Mouse (Mus musculus) heart, postnatal 0 days (tissue): ENCODE results near the gene Gm1123. TPM values are rescaled to one million over a fixed set of nuclear protein-coding genes. Genes with fewer than 3 reads are reported as not detected.

Experiments used
- ATAC-seq: fragments of 200-750 bp; cut with Nextera tagmentation; 2 replicates; pipeline ENCODE4 v1.8.0; 2017; ENCODE audit warnings: low read depth, moderate number of reproducible peaks, moderate library complexity; ENCODE audit not compliant: insufficient read depth
- DNase-seq: peaks from one replicate; pipeline ENCODE4 v3.0.0-alpha.2; 2016; ENCODE audit warnings: low spot score
- H3K27ac ChIP-seq: fragments of 300-500 bp; sonication (generic); 2 replicates; pipeline ENCODE4 v1.5.1; 2014; ENCODE audit warnings: low read depth, mild to moderate bottlenecking
- H3K27me3 ChIP-seq: fragments of 300-500 bp; sonication (generic); 2 replicates; pipeline ENCODE4 v1.6.1; 2014; ENCODE audit warnings: low read length, mixed read lengths; ENCODE audit not compliant: control insufficient read depth, insufficient read depth
- H3K36me3 ChIP-seq: fragments of 300-500 bp; sonication (generic); replicated peaks from 2 replicates; pipeline ENCODE4 v1.6.1; 2014; ENCODE audit warnings: low read length, mixed read lengths; ENCODE audit not compliant: control insufficient read depth, insufficient read depth
- H3K4me1 ChIP-seq: fragments of 300-500 bp; sonication (generic); 2 replicates; pipeline ENCODE4 v1.6.1; 2014; ENCODE audit warnings: antibody characterized with exemption; ENCODE audit not compliant: control insufficient read depth, insufficient read depth
- H3K4me2 ChIP-seq: fragments of 300-500 bp; sonication (generic); 2 replicates; pipeline ENCODE4 v1.6.1; 2014; ENCODE audit warnings: low read depth, mild to moderate bottlenecking, low read length, moderate library complexity
- H3K4me3 ChIP-seq: fragments of 300-500 bp; sonication (generic); 2 replicates; pipeline ENCODE4 v1.5.1; 2014; ENCODE audit warnings: low read depth, low read length
- H3K9ac ChIP-seq: fragments of 300-500 bp; sonication (generic); replicated peaks from 2 replicates; pipeline ENCODE4 v1.6.1; 2014; ENCODE audit warnings: low read depth, low read length, mixed read lengths
- H3K9me3 ChIP-seq: fragments of 300-500 bp; sonication (generic); replicated peaks from 2 replicates; pipeline ENCODE4 v1.6.1; 2016; ENCODE audit warnings: low read length; ENCODE audit not compliant: control insufficient read depth
- CTCF ChIP-seq: IDR thresholded peaks from 2 replicates; pipeline ENCODE4 v1.5.1; 2016; ENCODE audit warnings: antibody characterized with exemption, control low read depth, low read depth
- EP300 ChIP-seq: IDR thresholded peaks from 2 replicates; pipeline ENCODE4 v1.6.1; 2016; ENCODE audit warnings: antibody characterized with exemption, low read depth
- WGBS: fragments of 180-500 bp; shearing (Covaris S2); extraction: QIAGEN DNeasy Blood & Tissue Kit; methylation state at CpG from one replicate; pipeline ENCODE4 v1.1.7; 2014; 5-methylcytosine and 5-hydroxymethylcytosine counted together
- polyA plus RNA-seq: library from polyadenylated mRNA; unstranded; fragments of >200 nt; fragmentation: Nextera tagmentation; extraction: Ambion mirVana; gene quantifications from 2 replicates; pipeline ENCODE4 v1.2.1, GENCODE M21; 2015
- total RNA-seq: library from RNA; depleted of rRNA; stranded (reverse); fragments of >200 nt; gene quantifications from 2 replicates; pipeline ENCODE4 v1.2.3, GENCODE M21; 2014; ENCODE audit warnings: low replicate concordance

Gene Gm1123
- total and polyA plus RNA-seq, 2 experiments from 2014 or later: 0.07 TPM; not detected in 1

DNA sequence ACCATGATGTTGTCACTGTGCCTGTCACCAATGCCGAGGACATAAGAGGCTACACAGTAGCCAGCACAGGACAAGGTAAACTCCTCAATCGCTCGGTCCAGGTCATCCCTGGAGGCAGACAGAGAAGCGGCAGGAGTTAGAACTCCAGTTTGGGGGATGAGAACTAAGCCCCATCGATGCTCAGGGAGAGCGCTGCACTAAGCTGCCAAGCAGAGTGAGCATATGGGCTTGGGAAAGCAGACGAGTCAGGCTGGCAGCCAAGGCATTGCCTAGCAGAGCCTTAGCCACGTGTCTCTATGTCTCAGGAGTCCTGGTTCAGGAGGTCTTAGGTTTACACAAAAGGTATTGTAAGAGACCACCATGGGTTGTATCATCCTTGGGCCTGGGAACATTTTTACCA, 9.2 kb upstream of the Gm1123 start:
- Histone ChIP-seq H3K36me3 (peaks cover 20% of the 10 kb centered on the region), H3K27ac (no peak overlapping the region), H3K27me3 (no peaks in the 10 kb centered on the region), H3K4me2 (no peak overlapping the region), H3K4me3 (no peak overlapping the region), H3K9ac (no peak overlapping the region), H3K9me3 (no peaks in the 10 kb centered on the region), H3K4me1 (peaks cover 5% of the 10 kb centered on the region)
- ATAC-seq: no peak
- no peak for DNase-seq
- WGBS: 87% methylated on average over 8 of the region's 8 CpGs
- TF ChIP-seq CTCF (no peak), EP300 (no peak)

DNA sequence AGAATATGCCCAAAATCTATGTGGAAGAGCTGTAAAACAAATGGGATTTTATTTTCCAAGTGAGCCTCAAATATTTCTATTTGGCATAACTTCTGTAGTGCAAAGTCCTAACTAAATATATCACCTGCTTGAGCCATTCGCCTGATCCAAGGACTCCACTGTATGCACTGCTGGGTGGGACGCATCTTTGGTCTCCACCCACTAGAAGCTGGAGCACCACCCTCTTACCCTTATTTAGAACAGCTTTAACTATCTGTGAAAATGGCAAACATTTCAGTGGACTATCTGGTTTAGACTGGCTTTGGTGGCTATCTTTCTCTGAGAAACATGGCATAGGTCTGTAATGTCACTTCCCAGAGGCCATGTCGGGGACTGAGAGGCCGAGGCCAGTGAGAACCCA, 7.1 kb upstream of the Gm1123 start:
- no peaks in the 10 kb centered on the region for H3K9me3 ChIP-seq
- no peak overlapping the region for H3K27ac ChIP-seq
- H3K36me3 ChIP-seq: peaks cover 26% of the 10 kb centered on the region
- 80% methylated on average over 4 of the region's 4 CpGs for WGBS
- no peak for TF ChIP-seq CTCF
- TF ChIP-seq EP300: no peak
- no peaks in the 10 kb centered on the region for H3K27me3 ChIP-seq
- ATAC-seq: no peak
- no peak overlapping the region for H3K9ac ChIP-seq
- DNase-seq: no peak
- H3K4me2 ChIP-seq: no peak overlapping the region
- H3K4me3 ChIP-seq: no peak overlapping the region
- no peaks in the 10 kb centered on the region for H3K4me1 ChIP-seq

DNA sequence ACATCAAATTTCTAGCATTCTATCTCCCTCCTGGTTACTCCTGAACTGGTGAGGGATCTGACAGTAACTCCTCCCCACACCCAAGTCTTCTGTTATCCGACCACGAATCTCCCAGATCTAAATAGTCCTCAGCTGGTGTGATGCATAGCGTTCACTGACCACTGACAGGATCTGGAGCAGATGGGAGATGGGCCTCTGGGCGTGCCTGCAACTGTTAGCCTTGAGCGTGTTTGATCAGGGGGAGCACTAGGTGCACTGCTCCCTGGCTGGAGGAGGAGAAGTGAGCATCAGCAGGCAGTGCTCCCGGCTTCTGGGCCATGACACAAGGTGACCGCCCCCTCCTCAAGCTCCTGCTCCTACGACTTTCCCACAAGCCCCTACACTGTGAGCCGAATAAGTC, 6.5 kb upstream of the Gm1123 start:
- no peak overlapping the region for H3K4me3 ChIP-seq
- no peak overlapping the region for H3K4me2 ChIP-seq
- WGBS: 77% methylated on average over 9 of the region's 9 CpGs
- H3K9me3 ChIP-seq: no peaks in the 10 kb centered on the region
- TF ChIP-seq EP300: no peak
- TF ChIP-seq CTCF: no peak
- no peaks in the 10 kb centered on the region for H3K27me3 ChIP-seq
- no peak overlapping the region for H3K9ac ChIP-seq
- no peak overlapping the region for H3K27ac ChIP-seq
- ATAC-seq (no peak), DNase-seq (no peak)
- H3K4me1 ChIP-seq: no peaks in the 10 kb centered on the region
- peaks cover 26% of the 10 kb centered on the region for H3K36me3 ChIP-seq

DNA sequence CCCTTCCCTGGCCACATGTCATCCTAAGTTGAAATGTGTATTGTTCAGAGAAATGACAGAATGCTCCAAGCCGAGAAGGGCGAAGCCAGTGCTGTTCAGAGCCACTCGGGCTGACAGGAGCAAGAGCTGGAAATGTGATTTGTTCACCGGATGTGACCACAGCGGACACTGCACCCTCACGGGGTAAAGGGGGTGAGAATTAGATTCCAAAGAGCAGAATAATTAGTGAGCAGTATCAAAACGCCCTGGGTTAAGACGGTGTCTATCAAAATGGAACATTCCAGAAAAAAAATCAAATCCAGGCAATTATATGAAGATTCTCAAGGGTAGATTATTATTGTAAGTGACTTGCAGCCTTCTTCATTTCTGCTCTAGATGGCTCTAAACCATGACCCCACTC, 1.4 kb downstream of the Gm1123 start:
- 78% methylated on average over 8 of the region's 8 CpGs for WGBS
- Histone ChIP-seq H3K27me3 (no peaks in the 10 kb centered on the region), H3K27ac (no peak overlapping the region), H3K36me3 (peaks cover under 1% of the 10 kb centered on the region; the same call in 1 of the 2 replicates), H3K4me2 (no peak overlapping the region), H3K9ac (no peak overlapping the region), H3K4me1 (no peaks in the 10 kb centered on the region), H3K9me3 (no peaks in the 10 kb centered on the region), H3K4me3 (no peak overlapping the region)
- DNase-seq: no peak
- ATAC-seq: no peak
- TF ChIP-seq EP300: no peak
- no peak for TF ChIP-seq CTCF

DNA sequence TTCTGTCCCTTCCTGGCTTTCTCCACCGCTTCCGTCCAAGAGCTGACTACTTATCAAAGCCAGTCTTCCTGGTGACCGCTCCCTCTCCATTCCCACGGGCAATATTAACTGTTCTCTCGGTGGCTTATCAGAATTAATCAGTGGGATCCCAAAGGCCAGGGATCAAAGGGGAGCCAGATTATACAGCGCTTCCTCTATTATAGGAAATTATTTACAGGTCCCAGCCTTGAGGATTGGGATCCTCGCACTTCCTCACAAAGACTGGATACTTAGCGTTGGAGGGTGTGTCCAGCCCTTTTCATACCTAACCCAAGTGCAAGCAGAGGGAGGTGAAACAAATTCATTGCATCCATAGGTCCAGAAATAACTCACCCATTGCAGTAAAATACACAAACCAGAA, 3.5 kb downstream of the Gm1123 start:
- Histone ChIP-seq H3K4me2 (no peak overlapping the region), H3K9me3 (no peaks in the 10 kb centered on the region), H3K27me3 (no peaks in the 10 kb centered on the region), H3K36me3 (no peaks in the 10 kb centered on the region), H3K4me1 (no peaks in the 10 kb centered on the region), H3K27ac (no peak overlapping the region), H3K9ac (no peak overlapping the region), H3K4me3 (no peak overlapping the region)
- DNase-seq (no peak), ATAC-seq (no peak)
- WGBS: 53% methylated on average over 8 of the region's 8 CpGs
- TF ChIP-seq EP300 (no peak), CTCF (no peak)

DNA sequence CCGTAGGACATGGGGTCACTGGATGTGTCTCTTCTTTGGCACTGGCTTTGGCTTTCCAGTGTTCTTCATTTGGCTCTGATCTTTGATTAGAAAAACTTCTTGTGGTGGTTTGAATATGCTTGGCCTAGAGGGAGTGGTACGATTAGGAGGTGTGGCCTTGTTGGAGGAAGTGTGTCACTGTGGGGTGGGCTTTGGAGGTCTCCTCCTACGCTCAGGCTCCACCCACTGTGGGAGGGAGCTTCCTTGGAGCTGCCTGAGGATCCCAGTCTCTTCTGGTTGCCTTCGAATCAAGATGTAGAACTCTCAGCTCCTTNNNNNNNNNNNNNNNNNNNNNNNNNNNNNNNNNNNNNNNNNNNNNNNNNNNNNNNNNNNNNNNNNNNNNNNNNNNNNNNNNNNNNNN, 13.8 kb downstream of the Gm1123 start:
- no peak for ATAC-seq
- Histone ChIP-seq H3K4me3 (no peak overlapping the region), H3K4me1 (no peaks in the 10 kb centered on the region), H3K9me3 (no peaks in the 10 kb centered on the region), H3K4me2 (no peak overlapping the region), H3K9ac (no peak overlapping the region), H3K27me3 (no peaks in the 10 kb centered on the region), H3K36me3 (no peaks in the 10 kb centered on the region), H3K27ac (no peak overlapping the region)
- no peak for DNase-seq
- no peak for TF ChIP-seq EP300
- WGBS: 74% methylated on average over 4 of the region's 4 CpGs
